Mouse (Mus musculus) kidney, adult 2 months (tissue): ENCODE measurements around the gene Timm29.

ENCODE experiments used
- CTCF ChIP-seq: fragments of 200-500 bp; conservative IDR thresholded peaks from 2 replicates; pipeline ENCODE4 v1.5.1; 2011; ENCODE audit warnings: low read depth, mild to moderate bottlenecking, control low read depth, low read length, moderate library complexity, mixed read lengths; ENCODE audit not compliant: insufficient read depth, insufficient read length
- POLR2A ChIP-seq: fragments of 200-500 bp; IDR thresholded peaks from one replicate; pipeline ENCODE4 v1.6.1; 2011; ENCODE audit warnings: low read depth, low read length, control low read depth

- TF ChIP-seq CTCF, result no peak
- TF ChIP-seq POLR2A, result no peak
These were observed 11.6 kb downstream of the Timm29 start for GRCm38 (mm10) chr9:21604119-21604518.
